Mouse (Mus musculus) heart, embryonic 12.5 days (tissue): ENCODE measurements at regions not wholly inside any gene's neighbourhood (a gene's known extent, or its start where the extent isn't known, plus 50 kb on each side); places are given as distances from the start of the nearest gene placed in this dataset.
A peak's percentile ranks its signal among the peaks of the same experiment; 100 is the strongest.

Experiments used
- ATAC-seq: fragments of 200-750 bp; cut with Nextera tagmentation; 2 replicates; pipeline ENCODE4 v1.8.0; 2017; ENCODE audit warnings: moderate TSS enrichment, moderate library complexity; ENCODE audit not compliant: insufficient number of reproducible peaks, low FRiP score
- H3K27ac ChIP-seq: fragments of 300-500 bp; sonication (generic); 2 replicates; pipeline ENCODE4 v1.5.1; 2016; ENCODE audit warnings: mild to moderate bottlenecking, moderate library complexity; ENCODE audit not compliant: poor library complexity, severe bottlenecking
- H3K27me3 ChIP-seq: fragments of 300-500 bp; sonication (generic); replicated peaks from 2 replicates; pipeline ENCODE4 v1.6.1; 2016; ENCODE audit warnings: mild to moderate bottlenecking, moderate library complexity
- H3K36me3 ChIP-seq: fragments of 300-500 bp; sonication (generic); 2 replicates; pipeline ENCODE4 v1.6.1; 2016; ENCODE audit warnings: mild to moderate bottlenecking, moderate library complexity
- H3K4me1 ChIP-seq: fragments of 300-500 bp; sonication (generic); replicated peaks from 2 replicates; pipeline ENCODE4 v1.6.1; 2016; ENCODE audit warnings: mild to moderate bottlenecking
- H3K4me2 ChIP-seq: fragments of 300-500 bp; sonication (generic); 2 replicates; pipeline ENCODE4 v1.6.1; 2016; ENCODE audit warnings: mild to moderate bottlenecking, moderate library complexity
- H3K4me3 ChIP-seq: fragments of 300-500 bp; sonication (generic); 2 replicates; pipeline ENCODE4 v1.5.1; 2016; ENCODE audit warnings: mild to moderate bottlenecking
- H3K9ac ChIP-seq: fragments of 300-500 bp; sonication (generic); 2 replicates; pipeline ENCODE4 v1.6.1; 2016; ENCODE audit warnings: mild to moderate bottlenecking, moderate library complexity
- H3K9me3 ChIP-seq: fragments of 300-500 bp; sonication (generic); replicated peaks from 2 replicates; pipeline ENCODE4 v1.6.1; 2016; ENCODE audit warnings: mild to moderate bottlenecking, moderate library complexity
- WGBS: fragments of 180-500 bp; shearing (Covaris S2); methylation state at CpG from one replicate; pipeline ENCODE4 v1.1.7; 2016; 5-methylcytosine and 5-hydroxymethylcytosine counted together

DNA sequence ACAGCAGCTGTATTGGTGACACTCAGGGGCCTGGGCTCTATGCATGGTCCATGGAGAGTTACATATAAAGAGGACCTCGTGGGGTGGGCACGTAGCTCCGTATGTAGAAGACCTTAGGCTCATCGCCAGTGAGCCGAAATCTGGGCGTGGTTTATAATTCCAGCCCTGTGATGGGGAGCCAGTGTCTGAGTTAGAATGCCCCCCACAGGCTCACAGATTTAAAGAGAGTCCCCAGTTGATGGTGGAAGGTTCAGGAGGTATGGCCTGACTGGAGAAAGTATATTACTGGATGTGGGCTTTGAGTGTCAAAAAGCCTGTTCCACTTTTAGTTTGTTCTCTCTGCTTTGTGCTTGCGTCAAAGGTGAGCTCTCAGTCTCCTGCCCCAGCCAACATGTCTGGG, 54.8 kb downstream of the 1700122O11Rik start:
- Histone ChIP-seq H3K27ac (no peak overlapping the region), H3K4me3 (no peak overlapping the region), H3K4me1 (peaks cover 29% of the 10 kb centered on the region), H3K9ac (no peak overlapping the region), H3K4me2 (no peak overlapping the region), H3K27me3 (no peaks in the 10 kb centered on the region), H3K36me3 (no peaks in the 10 kb centered on the region), H3K9me3 (no peaks in the 10 kb centered on the region)
- 87% methylated on average over 7 of the region's 7 CpGs for WGBS
- ATAC-seq: no peak

DNA sequence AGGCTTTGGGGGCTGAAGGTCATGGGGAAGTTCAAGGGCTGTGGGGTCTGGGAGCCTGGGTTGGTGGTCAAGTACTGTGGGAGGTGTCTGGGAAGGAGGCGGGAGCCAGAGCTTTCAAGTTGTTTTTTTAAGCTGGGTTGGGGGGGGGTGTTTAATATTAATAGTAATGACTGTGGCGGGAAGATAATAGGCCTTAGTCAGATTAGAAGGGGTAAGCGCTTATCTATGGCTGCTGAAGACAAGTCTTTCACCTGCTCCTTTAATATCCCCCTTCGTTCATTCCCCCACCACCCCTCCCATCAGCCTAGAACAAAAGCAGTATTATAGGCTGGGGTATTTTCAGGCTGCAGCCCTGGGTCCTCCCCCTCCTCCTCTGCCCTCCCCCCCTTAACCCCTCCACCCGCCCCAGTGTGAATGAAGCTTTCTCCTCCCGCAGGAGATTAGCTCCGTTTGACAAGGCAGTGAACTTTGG, 56.5 kb downstream of the 1700122O11Rik start:
- Histone ChIP-seq H3K27me3 (no peaks in the 10 kb centered on the region), H3K36me3 (no peaks in the 10 kb centered on the region), H3K4me2 (no peak overlapping the region), H3K9me3 (no peaks in the 10 kb centered on the region), H3K9ac (no peak overlapping the region), H3K4me3 (no peak overlapping the region), H3K27ac (no peak overlapping the region), H3K4me1 (peaks cover 35% of the 10 kb centered on the region)
- ATAC-seq: no peak; the same call in 1 of the 2 replicates
- WGBS: 16% methylated on average over 7 of the region's 7 CpGs

DNA sequence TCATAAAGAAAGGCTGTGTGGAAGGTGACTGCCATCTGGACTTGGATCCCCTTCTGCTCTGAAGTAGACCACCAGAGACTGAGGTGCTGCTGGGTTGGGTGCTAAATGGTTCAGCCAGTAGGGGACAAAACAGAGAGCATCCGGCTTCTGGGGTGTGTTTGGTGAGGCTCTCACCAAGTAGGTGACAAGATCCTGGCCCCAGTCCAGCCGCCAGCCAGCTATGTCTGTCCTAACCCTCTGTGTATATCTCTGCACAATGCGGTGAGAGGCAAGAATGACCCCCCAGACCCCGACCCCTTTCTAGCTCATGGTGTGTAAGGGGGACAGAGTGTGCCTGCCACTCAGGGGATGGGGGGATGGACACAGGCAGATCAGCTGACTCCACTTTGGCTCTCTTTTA, 54.8 kb upstream of the Foxp4 start:
- Histone ChIP-seq H3K36me3 (no peaks in the 10 kb centered on the region), H3K4me2 (peak overlapping the region; percentile 4; the same call in 1 of the 2 replicates), H3K9ac (0 out of 2 replicates have a peak overlapping the region, but pooled peaks have one; percentile 21), H3K4me3 (no peak overlapping the region), H3K27ac (peak overlapping the region; percentile 41), H3K9me3 (no peaks in the 10 kb centered on the region), H3K4me1 (peaks cover 51% of the 10 kb centered on the region), H3K27me3 (no peaks in the 10 kb centered on the region)
- WGBS: 10% methylated on average over 4 of the region's 4 CpGs
- ATAC-seq: no peak

DNA sequence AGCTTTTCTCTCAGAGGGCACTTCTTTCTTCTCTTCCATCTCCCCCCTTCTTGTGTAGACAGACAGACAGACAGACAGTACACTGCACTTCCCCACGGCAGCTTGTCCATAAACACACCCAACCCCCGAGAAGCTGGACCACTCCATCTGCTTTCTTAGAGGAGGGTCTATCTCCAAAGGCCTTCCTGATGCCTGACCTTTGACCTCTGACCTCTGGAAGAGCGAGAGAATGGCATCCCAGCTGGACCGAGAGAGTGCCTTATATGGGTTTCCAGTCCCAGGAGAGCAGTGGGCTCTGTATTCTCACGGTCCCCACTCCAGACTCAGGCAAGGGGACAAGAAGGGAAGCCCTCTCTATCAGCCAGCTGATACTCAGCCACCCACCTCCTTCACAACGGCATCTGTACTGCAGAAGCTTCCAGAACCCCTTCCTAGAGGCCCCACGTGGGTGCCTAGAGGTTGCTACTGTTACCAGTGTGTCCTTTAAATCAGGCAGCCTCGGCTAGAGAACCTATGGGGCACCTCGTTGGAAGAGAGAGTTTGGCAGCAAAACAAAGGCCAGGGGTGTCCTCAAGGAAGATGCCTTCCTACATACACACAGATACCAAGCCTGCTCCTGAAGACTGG, 54.1 kb upstream of the Foxp4 start:
- peaks cover 57% of the 10 kb centered on the region for H3K4me1 ChIP-seq
- H3K27ac ChIP-seq: peak overlapping the region; percentile 41
- no peak overlapping the region for H3K4me2 ChIP-seq

GRCm38 (mm10) chr17:47978001-47978400, 53.6 kb upstream of the Foxp4 start:
- Histone ChIP-seq H3K4me2 (no peak overlapping the region), H3K4me3 (no peak overlapping the region), H3K9me3 (no peaks in the 10 kb centered on the region), H3K9ac (no peak overlapping the region), H3K27ac (no peak overlapping the region), H3K4me1 (peaks cover 61% of the 10 kb centered on the region), H3K36me3 (no peaks in the 10 kb centered on the region), H3K27me3 (no peaks in the 10 kb centered on the region)
- ATAC-seq: no peak
- 60% methylated on average over 2 of the region's 2 CpGs for WGBS

More for the DNA sequence above, 54.1 kb upstream of the Foxp4 start:
- H3K9ac ChIP-seq: no peak overlapping the region
- WGBS: 18% methylated on average over 9 of the region's 9 CpGs
- H3K4me3 ChIP-seq: no peak overlapping the region
- no peaks in the 10 kb centered on the region for H3K27me3 ChIP-seq
- H3K9me3 ChIP-seq: no peaks in the 10 kb centered on the region
- no peaks in the 10 kb centered on the region for H3K36me3 ChIP-seq
- no peak for ATAC-seq

- no peak overlapping the region for H3K9ac ChIP-seq
Measured at GRCm38 (mm10) chr17:47976999-47977357, 52.5 kb upstream of the Foxp4 start.

GRCm38 (mm10) chr17:47976061-47976998, 51.9 kb upstream of the Foxp4 start:
- peak; percentile 56 for ATAC-seq
- H3K9ac ChIP-seq: peak overlapping the region; percentile 65
- H3K36me3 ChIP-seq: no peaks in the 10 kb centered on the region
- peak overlapping the region; percentile 41 for H3K4me3 ChIP-seq
- peak overlapping the region; percentile 72 for H3K4me2 ChIP-seq
- peaks cover 57% of the 10 kb centered on the region for H3K4me1 ChIP-seq
- H3K27ac ChIP-seq: peak overlapping the region; percentile 91
- 18% methylated on average over 27 of the region's 27 CpGs for WGBS
- H3K9me3 ChIP-seq: peaks cover 4% of the 10 kb centered on the region; the same call in 1 of the 2 replicates
- H3K27me3 ChIP-seq: no peaks in the 10 kb centered on the region

More at GRCm38 (mm10) chr17:47976999-47977357, 52.5 kb upstream of the Foxp4 start:
- H3K4me2 ChIP-seq: no peak overlapping the region
- H3K36me3 ChIP-seq: no peaks in the 10 kb centered on the region
- WGBS: 89% methylated on average over 7 of the region's 7 CpGs
- peaks cover 3% of the 10 kb centered on the region; the same call in 1 of the 2 replicates for H3K9me3 ChIP-seq
- H3K4me3 ChIP-seq: no peak overlapping the region
- peak overlapping the region; percentile 91 for H3K27ac ChIP-seq
- ATAC-seq: no peak
- peaks cover 63% of the 10 kb centered on the region for H3K4me1 ChIP-seq
- no peaks in the 10 kb centered on the region for H3K27me3 ChIP-seq

- peaks cover 4% of the 10 kb centered on the region; the same call in 1 of the 2 replicates for H3K9me3 ChIP-seq
- H3K27ac ChIP-seq: peak overlapping the region; percentile 91
- peaks cover 51% of the 10 kb centered on the region for H3K4me1 ChIP-seq
- no peaks in the 10 kb centered on the region for H3K27me3 ChIP-seq
- H3K4me3 ChIP-seq: peak overlapping the region; percentile 46
- H3K9ac ChIP-seq: peak overlapping the region; percentile 67
- peak; percentile 27; the same call in 1 of the 2 replicates for ATAC-seq
- H3K4me2 ChIP-seq: peak overlapping the region; percentile 87
- no peaks in the 10 kb centered on the region for H3K36me3 ChIP-seq
- WGBS: 2% methylated on average over 36 of the region's 37 CpGs
Measured at GRCm38 (mm10) chr17:47975281-47976060, 51.0 kb upstream of the Foxp4 start.

GRCm38 (mm10) chr17:47974503-47974902, 50.1 kb upstream of the Foxp4 start:
- peak overlapping the region; percentile 46 for H3K4me3 ChIP-seq
- no peaks in the 10 kb centered on the region for H3K27me3 ChIP-seq
- peak overlapping the region; percentile 67 for H3K9ac ChIP-seq
- H3K4me1 ChIP-seq: peaks cover 46% of the 10 kb centered on the region
- peaks cover 4% of the 10 kb centered on the region; the same call in 1 of the 2 replicates for H3K9me3 ChIP-seq
- peak overlapping the region; percentile 87 for H3K4me2 ChIP-seq
- H3K36me3 ChIP-seq: no peaks in the 10 kb centered on the region
- WGBS: 8% methylated on average over 13 of the region's 13 CpGs
- peak; percentile 12; the same call in 1 of the 2 replicates for ATAC-seq
- peak overlapping the region; percentile 85 for H3K27ac ChIP-seq
